Mouse (Mus musculus) CH12.LX (cell line): ENCODE measurements at regions not wholly inside any gene's neighbourhood (a gene's known extent, or its start where the extent isn't known, plus 50 kb on each side); places are given as distances from the start of the nearest gene placed in this dataset.

Experiments used
- DNase-seq: peaks from one replicate; pipeline ENCODE4 v3.0.0-alpha.2; 2013; ENCODE audit errors: extremely low read depth
- H3K27ac ChIP-seq: 2 replicates; pipeline ENCODE4 v1.5.1; 2012; ENCODE audit warnings: low read depth, mild to moderate bottlenecking, control low read depth, moderate library complexity; ENCODE audit not compliant: insufficient read depth
- H3K27me3 ChIP-seq: replicated peaks from 2 replicates; pipeline ENCODE3; 2012; ENCODE audit warnings: inconsistent platforms
- H3K36me3 ChIP-seq, 2 experiments: replicated peaks in 1 of 2; 2 replicates each; pipeline versions ENCODE3 to v1.6.1; 2012; ENCODE audit warnings: inconsistent platforms in 1 of 2, low read length in 1 of 2, mild to moderate bottlenecking in 1 of 2, mixed read lengths in 1 of 2, moderate library complexity in 1 of 2; ENCODE audit not compliant: control insufficient read depth in 1 of 2, insufficient read depth in 1 of 2
- H3K4me1 ChIP-seq, 2 experiments: 2 replicates each; pipeline ENCODE4 v1.6.1; 2012; ENCODE audit warnings: inconsistent platforms in 1 of 2, moderate library complexity in 1 of 2; ENCODE audit not compliant: insufficient read depth in 2 of 2, control insufficient read depth in 1 of 2
- H3K4me2 ChIP-seq: 2 replicates; pipeline ENCODE4 v1.6.1; 2012; ENCODE audit warnings: low read depth, mild to moderate bottlenecking, control low read depth; ENCODE audit not compliant: poor library complexity, insufficient read depth, severe bottlenecking
- H3K4me3 ChIP-seq, 3 experiments: fragments of 150-350 bp in 1 of 3; sonication (generic) in 1 of 3; replicated peaks in 1 of 3; 2 replicates each; pipeline versions ENCODE3 to v1.5.1; 2011 to 2012; ENCODE audit warnings: low read depth in 2 of 3, low read length in 2 of 3, mild to moderate bottlenecking in 2 of 3, moderate library complexity in 2 of 3, control low read depth in 1 of 3, improper control_type of control experiment in 1 of 3, inconsistent platforms in 1 of 3, mixed read lengths in 1 of 3; ENCODE audit not compliant: poor library complexity in 1 of 3
- H3K79me2 ChIP-seq: replicated peaks from 2 replicates; pipeline ENCODE4 v1.6.1; 2012; ENCODE audit warnings: mild to moderate bottlenecking, moderate library complexity; ENCODE audit not compliant: control insufficient read depth, poor library complexity, insufficient read depth, severe bottlenecking; ENCODE audit errors: extremely low read depth
- H3K9ac ChIP-seq: 2 replicates; pipeline ENCODE4 v1.6.1; 2012; ENCODE audit warnings: low read depth, mild to moderate bottlenecking, control low read depth, moderate library complexity; ENCODE audit not compliant: insufficient read depth
- H3K9me3 ChIP-seq: replicated peaks from 2 replicates; pipeline ENCODE3; 2012; ENCODE audit warnings: low read length, inconsistent platforms, mixed read lengths
- CHD1 ChIP-seq: IDR thresholded peaks from 2 replicates; pipeline ENCODE4 v1.6.1; 2012; ENCODE audit warnings: low read depth, low read length, improper control_type of control experiment, inconsistent platforms
- CTCF ChIP-seq, 2 experiments: IDR thresholded peaks in 1 of 2; conservative IDR thresholded peaks in 1 of 2; 2 replicates each; pipeline ENCODE4 v1.5.1; 2011 to 2012; ENCODE audit warnings: low read depth in 2 of 2, low read length in 2 of 2, improper control_type of control experiment in 1 of 2, inconsistent platforms in 1 of 2, mild to moderate bottlenecking in 1 of 2, moderate library complexity in 1 of 2
- E2F4 ChIP-seq: IDR thresholded peaks from 2 replicates; pipeline ENCODE4 v1.6.1; 2011; ENCODE audit warnings: low read depth, low read length, improper control_type of control experiment; ENCODE audit not compliant: insufficient replicate concordance
- ELF1 ChIP-seq: IDR thresholded peaks from 2 replicates; pipeline ENCODE4 v1.6.1; 2014; ENCODE audit warnings: low read depth, mild to moderate bottlenecking, inconsistent platforms, low read length, improper control_type of control experiment
- EP300 ChIP-seq: IDR thresholded peaks from 2 replicates; pipeline ENCODE4 v1.6.1; 2011; ENCODE audit warnings: low read length, improper control_type of control experiment
- ETS1 ChIP-seq: conservative IDR thresholded peaks from 2 replicates; pipeline ENCODE4 v1.6.1; 2012; ENCODE audit warnings: low read depth, mild to moderate bottlenecking, inconsistent platforms, low read length, improper control_type of control experiment, moderate library complexity
- HCFC1 ChIP-seq: IDR thresholded peaks from 2 replicates; pipeline ENCODE4 v1.6.1; 2012; ENCODE audit warnings: low read depth, mild to moderate bottlenecking, inconsistent platforms, low read length, improper control_type of control experiment
- IRF4 ChIP-seq: IDR thresholded peaks from 2 replicates; pipeline ENCODE4 v1.6.1; 2014; ENCODE audit warnings: low read depth, mild to moderate bottlenecking, inconsistent platforms, low read length, improper control_type of control experiment
- KAT2A ChIP-seq: IDR thresholded peaks from 2 replicates; pipeline ENCODE4 v1.6.1; 2012; ENCODE audit warnings: low read length, improper control_type of control experiment, inconsistent platforms; ENCODE audit not compliant: insufficient replicate concordance
- MAFK ChIP-seq: IDR thresholded peaks from 2 replicates; pipeline ENCODE4 v1.6.1; 2011; ENCODE audit warnings: low read length, improper control_type of control experiment; ENCODE audit not compliant: insufficient replicate concordance
- MAX ChIP-seq: IDR thresholded peaks from 2 replicates; pipeline ENCODE4 v1.6.1; 2011; ENCODE audit warnings: low read length, improper control_type of control experiment
- MAZ ChIP-seq: IDR thresholded peaks from 2 replicates; pipeline ENCODE4 v1.6.1; 2012; ENCODE audit warnings: low read depth, mild to moderate bottlenecking, inconsistent platforms, low read length, improper control_type of control experiment, moderate library complexity
- MEF2A ChIP-seq: IDR thresholded peaks from 2 replicates; pipeline ENCODE4 v1.6.1; 2014; ENCODE audit warnings: low read depth, mild to moderate bottlenecking, inconsistent platforms, low read length, improper control_type of control experiment, borderline replicate concordance
- MXI1 ChIP-seq: IDR thresholded peaks from 2 replicates; pipeline ENCODE4 v1.6.1; 2011; ENCODE audit warnings: mild to moderate bottlenecking, low read depth, low read length, improper control_type of control experiment
- NELFE ChIP-seq: IDR thresholded peaks from 2 replicates; pipeline ENCODE4 v1.6.1; 2011; ENCODE audit warnings: low read depth, low read length, improper control_type of control experiment
- PAX5 ChIP-seq: IDR thresholded peaks from 2 replicates; pipeline ENCODE4 v1.6.1; 2012; ENCODE audit warnings: low read length, inconsistent platforms, mixed read lengths
- POLR2A ChIP-seq: IDR thresholded peaks from 2 replicates; pipeline ENCODE4 v1.6.1; 2011; ENCODE audit warnings: low read depth, mild to moderate bottlenecking, improper control_type of control experiment, low read length
- POLR2AphosphoS2 ChIP-seq: IDR thresholded peaks from 2 replicates; pipeline ENCODE4 v1.6.1; 2011; ENCODE audit warnings: low read depth, low read length, improper control_type of control experiment
- SMC3 ChIP-seq: IDR thresholded peaks from 2 replicates; pipeline ENCODE4 v1.6.1; 2011; ENCODE audit warnings: low read depth, low read length, improper control_type of control experiment
- TBP ChIP-seq: conservative IDR thresholded peaks from 2 replicates; pipeline ENCODE4 v1.6.1; 2011; ENCODE audit warnings: low read depth, low read length, improper control_type of control experiment
- TCF12 ChIP-seq: IDR thresholded peaks from 2 replicates; pipeline ENCODE4 v1.6.1; 2014; ENCODE audit warnings: low read depth, mild to moderate bottlenecking, inconsistent platforms, low read length, improper control_type of control experiment
- USF1 ChIP-seq: IDR thresholded peaks from 2 replicates; pipeline ENCODE4 v1.6.1; 2014; ENCODE audit warnings: low read depth, mild to moderate bottlenecking, inconsistent platforms, low read length, improper control_type of control experiment
- ZKSCAN1 ChIP-seq: IDR thresholded peaks from 2 replicates; pipeline ENCODE4 v1.6.1; 2012; ENCODE audit warnings: low read depth, inconsistent platforms, low read length, improper control_type of control experiment, borderline replicate concordance
- dilution Hi-C: fragments of 300-500 bp; cut with MboI; formaldehyde crosslinking; loops from 2 replicates; pipeline ENCODE4 v1.14.3; 2020; ENCODE audit warnings: low sequenced_read_pairs; ENCODE audit not compliant: extremely low pct_unique_long_range_greater_than_20kb, extremely low pct_ligation_motif_present
- in situ Hi-C: fragments of 300-500 bp; cut with MboI; formaldehyde crosslinking; loops from 3 replicates; pipeline ENCODE4 v1.14.3; 2019; ENCODE audit warnings: low sequenced_read_pairs, low pct_ligation_motif_present, low pct_unique_long_range_greater_than_20kb, mixed read lengths

DNA sequence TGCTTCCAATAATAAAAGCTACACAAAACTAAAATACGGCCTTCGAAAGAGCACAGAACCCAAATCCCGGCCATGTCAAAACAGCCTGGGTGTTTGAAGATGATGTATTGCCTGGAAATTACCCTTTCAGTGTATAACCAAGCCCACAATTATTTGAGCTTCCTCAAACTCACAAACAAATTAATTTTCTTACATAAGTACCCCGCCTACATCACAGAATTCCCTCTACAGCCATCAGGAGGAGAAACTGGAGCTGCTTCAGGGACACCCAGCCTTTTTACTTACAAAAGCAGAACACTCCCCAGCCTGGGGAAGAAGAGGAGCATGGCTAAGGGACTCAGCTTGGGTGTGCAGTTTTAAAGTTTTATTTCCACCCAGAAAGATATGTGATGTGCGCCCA is 207.6 kb upstream of the Daam1 start:
- in situ Hi-C loops (no loop called here), dilution Hi-C loops (no loop called here)
- no peak overlapping the region for H3K27ac ChIP-seq
- H3K79me2 ChIP-seq = no peaks in the 10 kb centered on the region
- peaks cover 2 to 26% of the 10 kb centered on the region in 2 experiments; a peak in 2 of 4 replicates for H3K4me1 ChIP-seq
- no peak overlapping the region for H3K4me3 ChIP-seq
- no peaks in the 10 kb centered on the region for H3K9me3 ChIP-seq
- no peak for TF ChIP-seq ZKSCAN1
- no peak for TF ChIP-seq NELFE
- no peak for TF ChIP-seq EP300
- TF ChIP-seq MXI1 = no peak
- no peak for TF ChIP-seq POLR2A
- no peak for TF ChIP-seq IRF4
- TF ChIP-seq PAX5 = no peak
- no peak for TF ChIP-seq MAFK
- no peak for TF ChIP-seq CTCF (conservative IDR thresholded peaks at IDR 0.05 in 1 of 2, IDR thresholded peaks at IDR 0.05 in 1 of 2; ENCODE audit: low read depth in 2 of 2, low read length in 2 of 2)
- TF ChIP-seq ELF1 = no peak
- no peak for TF ChIP-seq MAZ
- no peak for TF ChIP-seq ETS1
- no peak for TF ChIP-seq USF1
- no peak for TF ChIP-seq TBP
- no peak for TF ChIP-seq MEF2A
- TF ChIP-seq TCF12 = no peak
- no peak for TF ChIP-seq KAT2A
- TF ChIP-seq E2F4 = no peak
- H3K4me2 ChIP-seq = no peak overlapping the region
- H3K27me3 ChIP-seq = no peaks in the 10 kb centered on the region
- H3K36me3 ChIP-seq = no peaks in the 10 kb centered on the region
- no peak overlapping the region for H3K9ac ChIP-seq
- no peak for DNase-seq

DNA sequence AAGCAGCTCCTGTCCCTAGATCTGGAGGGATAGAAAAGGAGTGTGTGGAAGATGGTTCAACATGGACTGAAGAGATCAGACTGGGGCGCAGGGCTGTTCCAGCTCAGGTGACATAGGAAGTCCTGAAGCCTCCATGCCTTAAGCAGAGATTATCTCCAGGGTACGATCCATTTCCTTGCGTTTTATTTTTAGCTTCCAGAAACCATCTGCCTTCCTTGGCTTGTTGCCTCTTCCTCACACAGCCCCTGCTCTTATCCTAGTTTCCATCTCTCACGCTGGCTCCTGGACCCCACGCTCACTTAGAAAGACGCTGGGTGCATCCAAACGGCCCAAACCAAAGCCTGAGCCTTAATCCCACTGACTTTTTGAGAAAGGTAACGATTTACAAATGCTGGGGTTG is 206.8 kb upstream of the Daam1 start:
- dilution Hi-C loops = no loop called here
- Histone ChIP-seq H3K27ac (no peak overlapping the region), H3K79me2 (no peaks in the 10 kb centered on the region), H3K9me3 (no peaks in the 10 kb centered on the region), H3K4me3 (no peak overlapping the region), H3K27me3 (no peaks in the 10 kb centered on the region), H3K36me3 (no peaks in the 10 kb centered on the region), H3K9ac (no peak overlapping the region), H3K4me2 (no peak overlapping the region), H3K4me1 (peaks cover 2 to 33% of the 10 kb centered on the region in 2 experiments; a peak in 2 of 4 replicates)
- no peak for DNase-seq
- TF ChIP-seq MAX (no peak), HCFC1 (no peak), CHD1 (no peak), POLR2AphosphoS2 (no peak), PAX5 (no peak), SMC3 (no peak)
- in situ Hi-C loops = no loop called here
